Mouse (Mus musculus) bone marrow, adult 2 months (tissue): Measurements from ENCODE around the gene Ndfip2.

Experiments used
- CTCF ChIP-seq: fragments of 200-500 bp; IDR thresholded peaks from 2 replicates; pipeline ENCODE4 v1.5.1; 2011; ENCODE audit warnings: low read length, control low read depth; ENCODE audit not compliant: control insufficient read depth, insufficient read depth
- POLR2A ChIP-seq: fragments of 200-500 bp; IDR thresholded peaks from 2 replicates; pipeline ENCODE4 v1.6.1; 2011; ENCODE audit warnings: low read depth, mild to moderate bottlenecking, control low read depth, low read length, borderline replicate concordance; ENCODE audit not compliant: control insufficient read depth

- TF ChIP-seq POLR2A (no peak), CTCF (no peak)
Measured at GRCm38 (mm10) chr14:105258379-105259034, at the start of gene Ndfip2.
